Mouse (Mus musculus): ENCODE data around the gene Serpine2. TPM values are rescaled to one million over a fixed set of nuclear protein-coding genes. Genes with fewer than 3 reads are reported as not detected.
A peak's percentile ranks its signal among the peaks of the same experiment; 100 is the strongest.

The Serpine2 gene
- 100 to 1,000 TPM; 136 to 162 TPM for total RNA-seq (2021)

DNA sequence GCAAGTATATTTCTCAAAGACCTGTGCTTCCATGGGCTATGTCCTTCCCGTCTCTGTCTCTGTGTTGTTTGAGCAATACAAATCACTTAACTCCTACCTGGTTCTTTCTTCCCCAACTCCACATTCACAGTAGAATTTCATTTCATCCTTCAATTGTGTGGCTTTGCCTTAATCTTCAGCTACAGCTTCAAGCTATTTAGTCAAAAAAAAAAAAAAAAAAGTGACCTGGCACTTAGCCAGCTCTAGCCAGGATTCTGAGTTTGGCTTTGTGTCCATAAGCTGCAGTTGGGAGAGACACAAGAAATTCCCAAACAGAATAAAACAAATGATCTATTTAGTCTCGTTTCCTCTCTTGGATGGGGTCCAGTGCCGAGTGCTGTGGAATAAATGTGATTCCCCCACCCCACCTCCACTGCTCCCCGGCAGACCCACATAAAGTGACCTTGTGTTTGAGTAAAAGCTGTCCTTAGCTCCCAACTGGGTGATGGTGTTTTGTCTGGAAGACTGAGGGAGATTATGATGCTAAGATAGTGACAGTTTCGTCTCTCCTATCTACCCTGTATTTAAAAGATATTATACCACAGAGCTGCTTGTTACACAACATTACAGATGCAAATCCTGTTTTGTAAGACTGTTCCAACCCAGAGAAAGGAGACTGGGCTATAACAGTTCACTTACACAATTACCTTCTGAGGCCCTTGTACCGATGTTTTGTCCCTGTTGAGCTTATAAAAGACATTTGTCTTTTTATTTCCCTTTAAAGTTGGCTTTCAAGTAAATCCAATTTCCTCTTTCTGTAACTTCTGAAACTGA lies at the start of gene Serpine2:
Serpine2 (minus strand) TSS at position 51 of the 813 bp plus-strand sequence.
- peak; percentile 13 to 55 for DNase-seq (ENCODE audit: low spot score in 2 of 2)
- intact Hi-C loops (cut with DNase I) = no loop called here

DNA sequence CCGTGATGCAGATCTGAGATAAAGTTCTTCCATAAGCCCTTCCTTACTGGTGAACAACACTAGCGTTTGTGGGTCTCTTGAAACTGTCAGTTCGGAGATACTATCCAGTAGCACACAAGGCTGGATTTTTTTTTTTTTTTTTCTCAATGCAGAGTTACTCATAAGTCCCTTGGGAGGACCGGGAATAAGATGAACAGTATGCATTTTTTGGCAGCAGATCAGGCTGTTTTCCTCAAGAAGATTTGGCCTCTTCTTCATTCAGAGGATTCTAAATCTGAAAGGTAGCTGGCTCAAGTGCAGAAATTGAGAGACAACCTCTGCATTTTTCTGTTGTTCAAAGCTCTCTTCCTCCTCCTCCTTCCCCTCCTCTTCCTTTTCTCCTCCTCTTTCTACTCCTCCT lies 46.8 kb upstream of the Serpine2 start:
- DNase-seq (ENCODE audit: low spot score in 2 of 2) = peak in 1 of 2 experiments; percentile 44
- intact Hi-C loops (cut with DNase I) = no loop called here

DNA sequence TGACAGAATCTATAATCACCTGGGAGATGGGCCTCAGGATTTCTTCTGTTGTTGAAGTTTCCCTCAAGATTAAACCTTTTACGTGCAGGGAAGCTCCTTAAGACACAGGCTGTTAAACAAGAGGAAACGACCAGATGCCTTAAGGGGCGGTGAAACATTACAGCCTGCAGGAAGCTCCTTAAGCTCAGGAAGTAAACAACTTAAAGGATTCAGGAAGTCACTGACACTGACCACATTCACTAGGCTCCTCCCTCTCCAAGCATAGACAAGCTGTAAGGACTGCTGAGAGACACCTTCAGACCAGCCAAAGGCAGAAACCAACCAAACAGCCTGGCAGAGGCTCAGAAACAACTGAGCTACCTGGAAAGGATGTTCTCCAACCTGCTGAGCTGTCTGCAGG lies 44.3 kb upstream of the Serpine2 start:
- intact Hi-C loops (cut with DNase I) = no loop called here
- no peak for DNase-seq (ENCODE audit: low spot score in 2 of 2)

DNA sequence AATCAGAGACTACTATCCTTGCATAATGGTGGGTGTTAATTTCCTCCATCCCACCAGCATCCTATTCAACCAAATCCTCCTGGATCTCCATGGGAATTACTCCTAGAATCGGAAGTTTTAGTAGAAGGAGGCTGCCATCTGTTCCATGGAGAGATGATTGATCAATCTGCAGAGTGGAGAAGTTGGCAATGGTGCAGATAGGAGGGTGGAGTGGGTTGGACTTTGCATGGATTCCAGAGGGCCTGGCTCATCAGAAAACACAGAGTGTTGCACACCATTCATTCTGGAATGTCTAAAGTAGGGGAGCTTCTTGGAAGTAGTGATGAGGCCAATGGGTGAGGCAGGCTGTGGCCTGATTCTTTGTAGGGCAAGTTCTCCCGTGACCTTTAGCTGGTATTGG lies 41.9 kb upstream of the Serpine2 start:
- DNase-seq (ENCODE audit: low spot score in 2 of 2) = peak; percentile 3 to 67
- intact Hi-C loops (cut with DNase I) = no loop called here

DNA sequence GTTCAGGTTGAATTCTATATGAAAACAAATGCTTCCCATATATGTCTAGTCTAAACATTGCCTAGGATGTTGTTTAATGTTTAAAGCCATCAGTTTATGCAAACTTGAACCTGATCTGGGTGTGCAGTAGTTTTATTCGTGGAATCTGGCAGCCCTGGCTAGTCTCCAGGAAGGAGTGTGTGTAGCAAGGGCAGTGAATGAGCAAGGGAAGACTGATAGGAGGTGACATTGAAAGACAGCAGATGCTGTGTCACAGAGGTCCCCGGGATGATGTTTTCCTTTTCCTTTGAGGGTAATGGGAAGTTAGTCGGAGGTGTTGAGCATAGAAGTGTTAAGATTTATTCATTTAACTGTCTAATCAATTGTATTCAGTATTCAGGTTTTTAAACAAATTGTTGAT lies 21.7 kb upstream of the Serpine2 start:
- intact Hi-C loops (cut with DNase I) = no loop called here
- DNase-seq (ENCODE audit: low spot score in 2 of 2) = no peak

DNA sequence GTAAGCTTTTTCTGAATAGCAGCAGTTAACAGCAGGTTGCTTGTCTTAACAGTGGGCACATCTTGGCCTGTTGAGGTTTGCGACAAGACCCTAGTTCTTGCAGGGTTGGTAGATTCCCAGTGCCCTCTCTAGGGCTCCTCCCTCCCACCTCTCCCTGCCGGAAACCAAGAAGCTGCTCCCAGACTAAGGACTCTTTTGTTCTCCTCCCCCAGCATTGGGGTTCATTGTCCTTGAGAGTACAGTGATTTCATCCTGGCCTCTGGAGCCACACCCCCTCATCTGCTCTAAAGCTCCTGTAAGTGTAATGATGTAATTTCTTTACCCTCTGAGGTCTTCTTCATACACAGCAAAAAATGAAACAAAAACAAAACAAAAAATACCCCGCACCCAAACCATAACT lies 13.8 kb upstream of the Serpine2 start:
- DNase-seq (ENCODE audit: low spot score in 2 of 2) = no peak
- intact Hi-C loops (cut with DNase I) = no loop called here

DNA sequence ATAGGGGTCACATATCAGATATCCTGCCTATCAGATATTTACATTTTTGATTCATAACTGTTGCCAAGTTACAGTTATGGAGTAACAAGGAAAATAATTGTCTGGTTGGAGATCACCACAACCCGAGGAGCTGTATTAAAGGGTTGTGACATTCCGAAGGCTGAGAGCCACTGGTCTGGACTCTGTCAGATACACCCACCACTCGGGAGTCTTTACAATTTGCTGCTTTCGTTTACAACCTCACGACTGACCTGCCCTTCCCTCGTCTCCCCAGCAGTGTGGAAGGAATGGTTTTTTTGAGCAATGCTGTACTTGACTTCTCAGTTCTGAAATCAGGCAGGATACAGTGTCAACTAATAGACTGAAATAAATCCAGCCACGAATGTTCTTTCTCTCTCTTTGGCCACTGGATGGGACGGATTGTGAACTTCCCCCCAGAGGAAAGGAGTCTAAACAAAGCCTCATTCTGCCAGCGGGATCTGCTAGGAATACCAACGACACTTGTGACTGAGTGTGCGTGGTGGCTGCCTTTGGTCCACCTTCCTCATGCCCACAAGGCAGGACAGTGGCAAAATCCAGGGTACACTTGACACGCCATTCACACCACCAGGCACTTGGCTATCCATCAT lies 455 bp downstream of the Serpine2 start:
- peak; percentile 21 to 24 for DNase-seq (ENCODE audit: low spot score in 2 of 2)
- intact Hi-C loops (cut with DNase I) = no loop called here

DNA sequence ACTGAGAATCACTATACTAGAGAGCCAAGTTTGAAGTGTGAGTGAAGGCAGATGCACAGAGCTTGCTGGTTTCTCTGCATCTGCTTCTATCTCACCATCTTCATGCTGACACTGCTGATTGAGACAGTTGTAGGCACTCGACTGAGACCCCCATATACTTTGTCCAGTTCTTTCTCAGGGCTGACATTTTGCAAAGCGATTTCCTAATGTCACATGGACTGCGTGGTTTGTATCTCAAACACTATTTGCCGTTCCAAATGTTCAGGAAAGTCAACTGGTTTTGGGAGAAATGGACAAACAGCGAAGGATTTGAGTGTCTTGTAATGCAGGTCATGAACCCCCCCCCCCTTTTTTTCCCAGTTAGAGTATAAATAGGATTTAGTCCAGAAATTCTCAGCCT lies 1.0 kb downstream of the Serpine2 start:
- intact Hi-C loops (cut with DNase I) = no loop called here
- no peak for DNase-seq (ENCODE audit: low spot score in 2 of 2)

DNA sequence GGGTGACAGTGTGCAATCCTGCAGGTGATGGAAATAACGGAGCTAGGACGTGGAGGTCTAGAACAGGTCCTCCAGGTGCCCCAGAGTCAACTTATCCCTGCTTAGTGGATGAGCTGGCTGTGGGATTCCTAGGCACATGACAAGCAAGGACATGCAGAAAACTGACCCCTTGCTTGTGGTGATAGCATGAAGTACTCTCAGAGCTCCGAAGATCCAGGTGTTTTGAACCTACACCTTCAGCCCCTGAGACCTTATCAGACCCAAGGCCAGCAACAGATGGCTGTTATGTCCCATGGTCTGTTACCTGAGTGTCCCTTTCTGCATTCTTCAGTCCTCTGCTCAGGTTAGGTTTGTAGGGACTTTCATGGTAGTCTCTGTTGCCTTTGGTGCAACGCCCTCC lies 2.0 kb downstream of the Serpine2 start:
- intact Hi-C loops (cut with DNase I) = no loop called here
- DNase-seq (ENCODE audit: low spot score in 2 of 2) = no peak

DNA sequence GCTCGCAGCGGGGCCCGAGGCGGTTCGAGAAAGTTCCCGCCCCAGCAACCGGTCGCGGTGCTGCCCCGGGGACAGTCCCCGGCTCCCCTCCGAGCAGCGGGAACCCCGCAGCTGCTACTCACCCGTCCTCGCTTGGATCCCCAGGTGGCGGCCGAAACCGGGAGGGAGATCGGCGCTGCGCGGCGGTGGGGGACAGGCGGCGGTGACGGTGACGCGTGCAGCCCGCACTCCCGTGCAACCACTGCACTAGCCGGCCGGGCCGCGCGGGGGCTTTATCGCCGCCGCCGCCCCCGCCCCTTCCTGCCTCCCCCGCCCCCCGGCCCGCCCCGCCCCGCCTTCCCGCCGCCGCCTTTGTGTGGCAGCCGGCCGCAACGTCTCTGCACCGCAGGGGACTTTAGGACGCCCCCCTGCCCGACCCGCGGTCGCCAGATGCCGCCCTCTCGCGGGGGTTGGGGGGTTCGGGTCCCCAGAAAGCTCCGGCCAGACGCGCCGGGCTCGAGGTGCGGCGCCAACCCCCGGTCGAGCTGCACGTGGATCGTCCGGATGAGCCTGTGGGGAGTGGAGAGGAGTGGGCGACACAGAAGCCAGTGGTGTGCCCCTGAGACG lies 2.5 kb downstream of the Serpine2 start:
- DNase-seq (ENCODE audit: low spot score in 2 of 2) = peak; percentile 16 to 34

DNA sequence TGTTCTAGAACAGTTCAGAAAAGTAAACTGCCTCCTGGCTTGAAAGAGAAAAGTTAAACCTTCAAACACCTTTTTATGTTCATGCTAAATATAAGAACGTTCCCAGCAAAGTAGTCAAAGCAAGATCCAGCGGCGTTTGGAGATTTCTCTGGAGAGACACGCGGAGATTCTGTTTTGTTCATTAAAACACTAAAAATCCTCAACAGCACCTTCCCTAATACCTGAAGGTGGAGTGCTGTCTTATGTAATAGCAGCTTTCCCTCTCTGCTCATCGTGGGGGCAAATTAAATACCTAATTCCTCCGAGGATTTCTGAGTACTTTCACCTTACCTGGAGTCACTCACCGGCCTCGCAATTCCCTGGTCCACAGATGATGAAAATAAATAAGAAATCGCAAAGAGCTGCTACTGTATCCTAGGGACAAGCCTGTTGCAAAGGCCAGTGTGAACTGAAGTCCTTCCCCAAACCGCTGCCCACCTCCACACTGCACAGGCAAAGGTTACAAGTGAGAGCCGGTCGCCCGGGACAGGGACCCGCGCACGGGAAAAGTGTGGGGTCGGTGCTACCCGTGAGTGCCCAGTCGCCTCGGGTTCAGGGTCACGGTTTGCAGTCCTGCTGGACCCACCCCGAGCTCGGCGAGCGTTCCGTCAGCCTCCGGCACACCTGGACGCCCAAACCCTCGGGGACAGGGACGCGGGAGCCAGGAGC lies 3.1 kb downstream of the Serpine2 start:
- intact Hi-C loops (cut with DNase I) = no loop called here
- peak; percentile 4 to 8 for DNase-seq (ENCODE audit: low spot score in 2 of 2)

More for the DNA sequence above, 2.5 kb downstream of the Serpine2 start:
- intact Hi-C loops (cut with DNase I) = no loop called here

DNA sequence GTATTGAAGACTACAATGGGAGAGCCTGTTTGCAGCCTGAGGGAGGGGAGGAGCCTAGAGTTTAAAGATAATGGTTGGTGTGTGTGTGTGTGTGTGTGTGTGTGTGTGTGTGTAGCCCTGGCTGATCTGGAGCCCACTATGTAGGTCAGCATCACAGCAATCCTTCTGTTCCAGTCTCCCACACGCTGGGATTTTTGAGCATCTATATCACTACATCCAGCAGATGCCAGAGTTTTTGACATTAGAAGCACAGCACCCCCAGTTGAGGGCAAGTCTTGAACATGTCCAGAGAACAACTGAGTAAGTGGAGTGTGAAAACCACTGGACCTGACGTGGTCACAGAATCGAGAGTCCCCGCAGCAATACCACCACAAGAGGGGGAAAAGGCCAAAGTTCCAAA lies 4.2 kb downstream of the Serpine2 start:
- DNase-seq (ENCODE audit: low spot score in 2 of 2) = peak in 1 of 2 experiments; percentile 13
- intact Hi-C loops (cut with DNase I) = no loop called here

DNA sequence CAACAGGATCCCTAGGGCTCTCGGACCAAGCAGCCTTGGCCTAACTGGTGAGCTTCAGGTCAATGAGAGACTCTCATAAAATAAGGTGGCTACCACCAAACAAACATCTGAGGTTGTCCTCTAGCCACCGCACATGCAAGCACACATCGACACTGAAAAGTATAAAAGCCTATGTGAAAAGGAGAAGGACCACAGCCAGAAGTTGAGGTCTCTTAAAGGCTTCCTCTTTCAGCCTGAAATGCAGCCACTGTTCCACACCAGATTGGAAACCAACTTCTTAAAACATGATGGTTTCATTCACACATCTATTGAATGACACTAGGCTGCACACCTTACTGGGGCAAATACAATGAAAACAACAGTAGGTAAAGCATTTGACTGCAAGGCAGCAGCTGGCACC lies 7.5 kb downstream of the Serpine2 start:
- DNase-seq (ENCODE audit: low spot score in 2 of 2) = no peak
- intact Hi-C loops (cut with DNase I) = no loop called here

DNA sequence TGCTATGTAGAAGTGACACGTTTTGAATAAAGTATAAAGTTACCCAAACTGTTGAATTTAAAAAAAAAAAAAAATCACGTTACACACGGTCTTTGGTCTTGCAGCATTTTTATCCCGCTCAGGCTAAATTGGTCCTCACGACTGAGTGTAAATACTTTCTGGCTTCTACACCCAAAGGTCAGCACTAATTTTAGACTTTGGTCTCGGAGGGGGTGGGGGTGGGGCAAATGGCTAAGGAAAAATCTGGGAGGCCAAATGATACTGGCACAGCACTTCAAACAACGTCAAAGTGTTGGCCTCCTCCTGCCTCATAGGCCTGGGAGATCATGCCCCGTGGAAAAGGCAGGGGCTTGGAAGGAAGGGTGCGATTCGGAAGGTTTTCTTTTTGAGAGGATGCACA lies 10.6 kb downstream of the Serpine2 start:
- intact Hi-C loops (cut with DNase I) = no loop called here
- DNase-seq (ENCODE audit: low spot score in 2 of 2) = no peak

DNA sequence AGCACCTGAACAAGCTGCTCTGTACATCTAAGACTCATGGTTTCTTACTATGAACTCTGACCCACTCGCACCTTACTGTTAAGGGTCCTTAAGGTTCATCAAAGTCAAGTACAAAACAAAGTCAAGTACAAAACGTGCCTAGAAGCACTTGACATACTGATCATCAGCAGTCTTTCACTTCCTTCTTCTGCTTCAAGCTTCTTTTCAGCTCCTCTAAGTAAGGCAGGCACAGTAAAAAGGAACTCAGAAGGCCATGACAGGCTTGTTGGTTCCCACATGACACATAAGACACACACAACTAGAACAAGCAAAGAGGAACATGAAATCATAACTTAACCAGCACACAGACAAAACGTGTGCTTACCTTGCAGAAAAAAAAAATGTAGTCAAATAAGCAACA lies 12.3 kb downstream of the Serpine2 start:
- intact Hi-C loops (cut with DNase I) = no loop called here
- no peak for DNase-seq (ENCODE audit: low spot score in 2 of 2)

DNA sequence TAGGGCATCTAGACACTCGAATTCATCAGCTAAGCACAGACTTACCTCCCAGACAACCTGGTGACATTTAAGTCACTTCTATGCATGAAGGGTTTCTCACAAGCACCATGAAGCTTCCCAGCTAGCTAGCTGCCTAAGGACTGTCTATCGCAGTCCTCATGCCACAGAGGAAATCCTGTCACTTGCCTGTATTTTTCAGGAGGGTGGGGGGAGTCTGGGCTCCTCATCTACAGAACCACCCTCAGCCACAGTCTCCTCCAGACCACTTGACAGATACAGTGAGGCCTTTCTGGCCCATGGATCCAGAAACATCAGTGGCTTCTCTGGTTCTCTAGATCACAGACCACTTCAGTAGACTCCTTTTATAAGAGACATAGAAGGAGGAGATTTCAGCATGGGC lies 14.1 kb downstream of the Serpine2 start:
- no peak for DNase-seq (ENCODE audit: low spot score in 2 of 2)
- intact Hi-C loops (cut with DNase I) = no loop called here

DNA sequence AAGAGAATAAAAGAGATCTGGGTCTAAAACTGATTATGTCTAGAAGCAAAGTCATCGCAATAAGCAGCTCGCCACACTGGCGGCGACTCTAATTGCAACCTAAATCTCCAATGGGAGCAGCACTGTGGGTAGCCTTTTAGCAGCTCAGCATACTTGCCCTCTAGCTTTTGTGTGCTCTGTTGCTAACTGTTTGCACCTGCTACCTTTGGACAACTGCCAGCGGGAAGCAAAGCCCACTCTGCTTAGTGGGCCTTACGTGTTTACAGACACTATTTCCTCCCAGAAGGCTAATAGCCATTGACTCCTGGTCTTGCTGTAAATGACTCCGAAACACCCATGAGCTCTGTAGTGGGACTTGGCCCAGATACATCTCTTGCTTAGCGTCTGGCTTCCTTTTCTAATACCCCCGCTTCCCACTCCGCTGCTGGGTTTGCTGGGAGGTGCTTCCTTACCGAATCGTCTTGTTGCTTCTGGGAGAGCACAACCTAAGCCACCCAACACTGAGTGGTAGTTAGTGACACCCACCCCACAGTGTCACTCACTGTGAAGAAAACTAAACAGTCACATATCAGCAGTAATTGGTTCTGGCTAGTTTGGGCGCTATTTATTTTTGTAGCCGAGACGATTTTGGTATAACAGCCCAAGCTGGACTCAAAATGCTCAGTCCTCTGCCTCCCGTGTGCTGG lies 28.1 kb downstream of the Serpine2 start:
- intact Hi-C loops (cut with DNase I) = no loop called here
- DNase-seq (ENCODE audit: low spot score in 2 of 2) = no peak

DNA sequence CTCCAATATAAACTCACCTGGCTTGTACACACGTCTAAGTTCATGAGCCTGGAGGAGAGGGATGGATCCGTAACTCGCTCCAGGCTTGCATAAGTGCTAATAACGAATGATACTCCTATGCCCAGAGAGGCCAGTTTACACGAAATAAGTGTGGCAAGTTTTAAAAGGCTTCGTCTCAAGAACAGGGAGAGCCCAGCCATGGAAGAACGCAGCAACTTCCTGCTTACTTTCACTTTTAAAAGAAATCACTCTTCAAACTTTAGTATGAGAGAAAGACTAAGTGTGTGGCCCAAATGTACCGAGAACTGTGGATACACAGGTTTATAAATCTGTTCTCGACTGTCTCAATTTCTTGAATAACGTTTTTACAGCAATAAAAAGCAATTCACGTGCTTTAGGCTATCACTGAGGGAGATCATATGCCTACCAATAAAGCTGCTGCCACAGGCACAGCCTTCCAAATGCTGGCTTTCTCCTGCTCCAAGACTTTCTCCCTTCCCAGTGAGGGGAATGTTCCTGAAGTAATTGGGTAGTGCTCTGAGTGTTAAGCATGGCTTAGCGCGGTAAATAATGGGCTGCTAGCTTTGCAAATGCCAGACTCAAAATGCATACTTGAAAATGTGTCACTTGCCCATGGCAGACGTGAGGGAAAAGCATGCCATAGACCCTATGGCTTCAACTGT lies 36.9 kb downstream of the Serpine2 start:
- intact Hi-C loops (cut with DNase I) = no loop called here
- DNase-seq (ENCODE audit: low spot score in 2 of 2) = peak in 1 of 2 experiments; percentile 27

Data from left cerebral cortex, postnatal 25 days (tissue).